Mouse (Mus musculus) embryonic fibroblast, embryonic 13.5 days (primary cell): ENCODE measurements around the gene Gaa.

Experiments used
- CTCF ChIP-seq: IDR thresholded peaks from 2 replicates; pipeline ENCODE4 v1.5.1; 2011; ENCODE audit warnings: mild to moderate bottlenecking, control low read depth, low read length, moderate library complexity, borderline replicate concordance; ENCODE audit not compliant: insufficient read depth
- POLR2A ChIP-seq: IDR thresholded peaks from 2 replicates; pipeline ENCODE4 v1.6.1; 2011; ENCODE audit warnings: low read depth, mild to moderate bottlenecking, control low read depth, low read length, moderate library complexity

GRCm38 (mm10) chr11:119239480-119239879, 28.2 kb upstream of the Gaa start:
- TF ChIP-seq POLR2A (no peak), CTCF (no peak)
